Mouse (Mus musculus): ENCODE results near the gene 4930452B06Rik. TPM values are rescaled to one million over a fixed set of nuclear protein-coding genes. Genes with fewer than 3 reads are reported as not detected.

Gene 4930452B06Rik
- total and polyA plus RNA-seq, 3 experiments, result 1.6 to 2.7 (median 2.3) TPM

- Histone ChIP-seq H3K27me3 (ENCODE audit: control insufficient read depth, insufficient read depth, low read length) (no peaks in the 10 kb centered on the region), H3K36me3 (ENCODE audit: control insufficient read depth, insufficient read depth, low read length) (no peaks in the 10 kb centered on the region), H3K79me2 (replicated peaks; ENCODE audit: control insufficient read depth, insufficient read depth, low read length) (no peaks in the 10 kb centered on the region), H3K4me3 (no peak overlapping the region), H3K9ac (ENCODE audit: low read depth, low read length) (no peak overlapping the region), H3K27ac (no peak overlapping the region), H3K4me1 (ENCODE audit: control insufficient read depth, insufficient read depth, low read length) (no peaks in the 10 kb centered on the region)
- no peak for DNase-seq
- intact Hi-C loops (cut with DNase I), result no loop called here
- no peak for TF ChIP-seq CTCF (IDR thresholded peaks at IDR 0.05)
- TF ChIP-seq EP300 (IDR thresholded peaks at IDR 0.05; ENCODE audit: insufficient read depth, low read depth, low read length), result no peak
- TF ChIP-seq POLR2A (IDR thresholded peaks at IDR 0.05; ENCODE audit: insufficient read depth, low read depth, low read length), result no peak
- 61% methylated on average over 6 of the region's 6 CpGs for WGBS
Observed at GRCm38 (mm10) chr14:8462321-8462909, 203.6 kb downstream of the 4930452B06Rik start.

DNA sequence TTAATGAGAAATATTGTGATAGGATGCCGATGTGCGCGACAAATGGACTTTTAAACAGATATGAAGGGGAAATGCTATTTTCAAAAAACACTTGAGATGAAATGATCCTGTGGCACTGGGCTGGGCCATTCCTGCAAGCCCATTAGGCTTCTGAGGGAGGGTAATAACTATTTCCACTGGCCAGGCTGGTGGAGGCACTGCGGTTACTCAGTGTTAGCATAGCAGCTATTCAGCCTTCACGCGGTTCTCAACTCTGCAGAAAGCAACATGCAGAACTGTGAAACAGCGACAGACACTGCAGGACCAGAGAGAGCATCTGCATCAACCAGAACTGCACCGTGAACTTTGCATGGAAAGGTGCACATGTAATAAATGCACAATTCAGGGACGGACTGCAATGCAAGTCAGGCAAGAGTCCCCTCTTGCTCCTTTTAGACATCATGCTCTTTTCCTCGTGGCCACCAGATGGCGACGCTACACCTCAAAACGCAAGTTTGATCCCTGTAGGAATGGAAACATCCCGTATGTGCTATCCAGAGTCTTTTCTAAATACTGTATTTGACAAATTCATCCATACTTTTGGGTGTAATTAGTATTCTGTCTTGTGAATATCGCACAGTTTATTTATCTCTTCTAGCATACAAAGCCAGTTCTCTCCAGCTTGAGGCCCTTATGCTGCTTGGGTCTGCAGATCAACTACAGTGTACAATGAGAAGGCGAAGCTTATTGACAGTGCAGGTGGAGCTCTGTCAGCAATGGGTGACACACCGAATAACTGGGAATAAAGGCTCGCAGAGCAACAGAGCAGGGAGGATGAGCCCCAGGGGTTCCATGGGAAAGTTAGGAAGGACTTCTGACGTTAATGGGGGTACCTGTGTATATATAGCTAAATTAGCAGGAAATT lies 205.6 kb downstream of the 4930452B06Rik start:
- H3K27ac ChIP-seq, result no peak overlapping the region
- TF ChIP-seq EP300 (IDR thresholded peaks at IDR 0.05; ENCODE audit: insufficient read depth, low read depth, low read length), result no peak
- peak; percentile 92 for TF ChIP-seq CTCF (IDR thresholded peaks at IDR 0.05)
- intact Hi-C loops (cut with DNase I), result no loop called here
- WGBS, result 40% methylated on average over 19 of the region's 19 CpGs
- no peaks in the 10 kb centered on the region for H3K36me3 ChIP-seq (ENCODE audit: control insufficient read depth, insufficient read depth, low read length)
- H3K4me3 ChIP-seq, result no peak overlapping the region
- no peaks in the 10 kb centered on the region for H3K79me2 ChIP-seq (replicated peaks; ENCODE audit: control insufficient read depth, insufficient read depth, low read length)
- no peaks in the 10 kb centered on the region for H3K27me3 ChIP-seq (ENCODE audit: control insufficient read depth, insufficient read depth, low read length)
- no peak overlapping the region for H3K9ac ChIP-seq (ENCODE audit: low read depth, low read length)
- DNase-seq, result peak; percentile 21 to 48
- H3K4me1 ChIP-seq (ENCODE audit: control insufficient read depth, insufficient read depth, low read length), result no peaks in the 10 kb centered on the region

GRCm38 (mm10) chr14:8459759-8460158 lies 206.3 kb downstream of the 4930452B06Rik start:
- WGBS, result 70% methylated on average over 4 of the region's 4 CpGs
- intact Hi-C loops (cut with DNase I), result no loop called here

DNA sequence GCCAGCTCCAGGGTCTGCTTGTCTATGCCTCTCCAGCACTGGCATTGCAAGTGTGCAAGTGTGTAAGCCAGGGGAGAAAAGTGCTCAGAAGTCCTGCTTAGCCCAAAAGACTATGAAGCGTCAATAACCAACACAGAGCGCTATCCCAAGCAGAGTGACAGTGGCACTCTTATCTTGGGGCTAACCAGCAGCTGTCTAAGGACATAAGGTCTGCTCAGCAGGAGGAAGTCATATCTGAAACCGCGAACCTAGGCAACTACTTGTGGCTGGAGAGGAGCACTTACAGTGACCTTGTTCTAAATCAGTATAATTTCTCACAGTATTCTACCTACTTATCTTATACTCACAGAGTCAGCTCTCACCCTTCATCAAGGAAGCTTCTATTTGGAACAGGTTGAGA lies 214.9 kb downstream of the 4930452B06Rik start:
- no peaks in the 10 kb centered on the region for H3K36me3 ChIP-seq (ENCODE audit: control insufficient read depth, insufficient read depth, low read length)
- intact Hi-C loops (cut with DNase I), result no loop called here
- H3K27me3 ChIP-seq (ENCODE audit: control insufficient read depth, insufficient read depth, low read length), result no peaks in the 10 kb centered on the region
- no peak for TF ChIP-seq POLR2A (IDR thresholded peaks at IDR 0.05; ENCODE audit: insufficient read depth, low read depth, low read length)
- no peak for TF ChIP-seq CTCF (IDR thresholded peaks at IDR 0.05)
- no peak for TF ChIP-seq EP300 (IDR thresholded peaks at IDR 0.05; ENCODE audit: insufficient read depth, low read depth, low read length)
- H3K4me3 ChIP-seq, result no peak overlapping the region
- H3K27ac ChIP-seq, result no peak overlapping the region
- no peaks in the 10 kb centered on the region for H3K4me1 ChIP-seq (ENCODE audit: control insufficient read depth, insufficient read depth, low read length)
- no peaks in the 10 kb centered on the region for H3K79me2 ChIP-seq (replicated peaks; ENCODE audit: control insufficient read depth, insufficient read depth, low read length)
- 41% methylated on average over 4 of the region's 4 CpGs for WGBS
- no peak for DNase-seq
- H3K9ac ChIP-seq (ENCODE audit: low read depth, low read length), result no peak overlapping the region

More at GRCm38 (mm10) chr14:8459759-8460158, 206.3 kb downstream of the 4930452B06Rik start:
- Histone ChIP-seq H3K4me3 (no peak overlapping the region), H3K79me2 (replicated peaks; ENCODE audit: control insufficient read depth, insufficient read depth, low read length) (no peaks in the 10 kb centered on the region), H3K27ac (no peak overlapping the region), H3K27me3 (ENCODE audit: control insufficient read depth, insufficient read depth, low read length) (no peaks in the 10 kb centered on the region), H3K36me3 (ENCODE audit: control insufficient read depth, insufficient read depth, low read length) (no peaks in the 10 kb centered on the region), H3K9ac (ENCODE audit: low read depth, low read length) (no peak overlapping the region), H3K4me1 (ENCODE audit: control insufficient read depth, insufficient read depth, low read length) (no peaks in the 10 kb centered on the region)
- no peak for DNase-seq
- TF ChIP-seq CTCF (IDR thresholded peaks at IDR 0.05) (no peak), EP300 (IDR thresholded peaks at IDR 0.05; ENCODE audit: insufficient read depth, low read depth, low read length) (no peak), POLR2A (IDR thresholded peaks at IDR 0.05; ENCODE audit: insufficient read depth, low read depth, low read length) (no peak)

- intact Hi-C loops (cut with DNase I), result no loop called here
- Histone ChIP-seq H3K9ac (ENCODE audit: low read depth, low read length) (no peak overlapping the region), H3K4me3 (no peak overlapping the region), H3K27ac (no peak overlapping the region), H3K27me3 (ENCODE audit: control insufficient read depth, insufficient read depth, low read length) (no peaks in the 10 kb centered on the region), H3K79me2 (replicated peaks; ENCODE audit: control insufficient read depth, insufficient read depth, low read length) (no peaks in the 10 kb centered on the region), H3K4me1 (ENCODE audit: control insufficient read depth, insufficient read depth, low read length) (no peaks in the 10 kb centered on the region), H3K36me3 (ENCODE audit: control insufficient read depth, insufficient read depth, low read length) (no peaks in the 10 kb centered on the region)
- 95% methylated on average over 6 of the region's 6 CpGs for WGBS
- no peak for TF ChIP-seq POLR2A (IDR thresholded peaks at IDR 0.05; ENCODE audit: insufficient read depth, low read depth, low read length)
- no peak for TF ChIP-seq CTCF (IDR thresholded peaks at IDR 0.05)
- TF ChIP-seq EP300 (IDR thresholded peaks at IDR 0.05; ENCODE audit: insufficient read depth, low read depth, low read length), result no peak
- DNase-seq, result no peak
Observed at GRCm38 (mm10) chr14:8450342-8450741, 215.7 kb downstream of the 4930452B06Rik start.

GRCm38 (mm10) chr14:8449299-8449698 lies 216.7 kb downstream of the 4930452B06Rik start:
- Histone ChIP-seq H3K27me3 (ENCODE audit: control insufficient read depth, insufficient read depth, low read length) (no peaks in the 10 kb centered on the region), H3K79me2 (replicated peaks; ENCODE audit: control insufficient read depth, insufficient read depth, low read length) (no peaks in the 10 kb centered on the region), H3K36me3 (ENCODE audit: control insufficient read depth, insufficient read depth, low read length) (no peaks in the 10 kb centered on the region), H3K9ac (ENCODE audit: low read depth, low read length) (no peak overlapping the region), H3K4me1 (ENCODE audit: control insufficient read depth, insufficient read depth, low read length) (no peaks in the 10 kb centered on the region), H3K27ac (no peak overlapping the region), H3K4me3 (no peak overlapping the region)
- intact Hi-C loops (cut with DNase I), result no loop called here
- DNase-seq, result no peak
- no peak for TF ChIP-seq EP300 (IDR thresholded peaks at IDR 0.05; ENCODE audit: insufficient read depth, low read depth, low read length)

Data from heart, adult 2 months (tissue).